10 mouse cellular contexts compared by ENCODE assay signal in the genomic region with DNA sequence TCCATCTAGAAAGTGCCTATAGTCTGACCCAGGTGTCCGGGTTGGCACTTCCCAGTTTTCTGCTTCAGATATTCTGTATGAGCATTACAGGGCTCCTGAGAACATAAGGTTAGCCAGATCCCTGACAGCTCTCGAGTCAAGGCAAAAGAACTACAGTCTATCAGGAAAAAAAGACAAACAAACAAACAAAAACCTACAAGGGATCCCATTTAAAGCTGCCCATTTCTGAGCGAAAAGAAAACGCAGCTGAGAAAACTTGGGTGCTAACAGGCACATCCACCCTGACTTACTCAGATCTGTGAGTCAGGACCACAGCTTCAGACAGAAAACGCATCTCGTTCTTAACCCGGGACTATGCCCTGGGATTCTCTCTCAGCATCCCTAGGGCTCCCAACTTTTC. TPM values are rescaled to one million over a fixed set of nuclear protein-coding genes. Genes with fewer than 3 reads are reported as not detected.
DNase-seq lines count a peak whose midpoint lies in the region; ATAC-seq and TF ChIP-seq lines count a peak whose summit lies in the region.
"Had no signal": no experiment of that assay in that cellular context is flagged by ENCODE, and none has a peak within 500 bp of the region (broad histone marks: within the 10 kb centered on the region; RNA-seq: fewer than 3 reads in every experiment).

No protein-coding gene starts in this region.

- ATAC-seq in heart, embryonic 15.5 days (replicated peaks; ENCODE audit: insufficient number of reproducible peaks, insufficient read depth, low FRiP score, low read depth): no peak
- no peak for ATAC-seq in hindbrain, embryonic 13.5 days (ENCODE audit: low FRiP score)
- ATAC-seq in midbrain, embryonic 12.5 days (ENCODE audit: low FRiP score, low read depth): no peak

- no peaks in the 10 kb centered on the region for H3K9me3 ChIP-seq in heart, embryonic 15.5 days (replicated peaks)
- H3K9me3 ChIP-seq in hindbrain, embryonic 13.5 days: no peaks in the 10 kb centered on the region
- no peaks in the 10 kb centered on the region for H3K9me3 ChIP-seq in midbrain, embryonic 12.5 days

- H3K4me1 ChIP-seq in heart, embryonic 15.5 days (replicated peaks): peaks cover 3% of the 10 kb centered on the region; the same call in 1 of the 2 replicates
- peaks cover 18% of the 10 kb centered on the region; the same call in 1 of the 2 replicates for H3K4me1 ChIP-seq in hindbrain, embryonic 13.5 days (replicated peaks)
- 0 out of 2 replicates have a peak, but pooled peaks cover 7% of the 10 kb centered on the region for H3K4me1 ChIP-seq in midbrain, embryonic 12.5 days

- DNase-seq in heart, postnatal 10 days: no peak
- DNase-seq in brain, embryonic 14.5 days (ENCODE audit: low read depth): peak; percentile 35
- no peak for DNase-seq in ovary, adult 18-20 months (ENCODE audit: low spot score)
- DNase-seq in left cerebral cortex, adult 11 months (ENCODE audit: low spot score): no peak
- no peak for DNase-seq in gastrocnemius, postnatal 10 days
- DNase-seq: kidney, adult 9 months had no signal

- intact Hi-C loops in heart, postnatal 10 days (cut with DNase I): loop anchor here (5.0 kb wide), 1 partner anchor 391 kb away; no protein-coding TSS in a partner anchor

- peak overlapping the region; percentile 51 for H3K4me3 ChIP-seq in heart, embryonic 15.5 days
- peak overlapping the region; percentile 64 for H3K4me3 ChIP-seq in hindbrain, embryonic 13.5 days
- H3K4me3 ChIP-seq in midbrain, embryonic 12.5 days: peak overlapping the region; percentile 57

- 13% methylated on average over 7 of the region's 7 CpGs for WGBS in heart, embryonic 15.5 days
- WGBS in hindbrain, embryonic 13.5 days: 9% methylated on average over 7 of the region's 7 CpGs
- 6% methylated on average over 7 of the region's 7 CpGs for WGBS in midbrain, embryonic 12.5 days

- H3K9ac ChIP-seq in heart, embryonic 15.5 days: 0 out of 2 replicates have a peak overlapping the region, but pooled peaks have one; percentile 32
- H3K9ac ChIP-seq in hindbrain, embryonic 13.5 days: peak overlapping the region; percentile 76
- no peak overlapping the region for H3K9ac ChIP-seq in midbrain, embryonic 12.5 days (replicated peaks)

- no peak for TF ChIP-seq CTCF in brain, embryonic 14.5 days (IDR thresholded peaks at IDR 0.05; ENCODE audit: borderline replicate concordance, extremely low read depth, insufficient read depth, insufficient read length)

- no peak for TF ChIP-seq POLR2A in brain, embryonic 14.5 days (IDR thresholded peaks at IDR 0.05; ENCODE audit: borderline replicate concordance, extremely low read depth, insufficient read depth, insufficient read length, poor library complexity, severe bottlenecking)

- H3K36me3 ChIP-seq in heart, embryonic 15.5 days: no peaks in the 10 kb centered on the region
- no peaks in the 10 kb centered on the region for H3K36me3 ChIP-seq in hindbrain, embryonic 13.5 days
- H3K36me3 ChIP-seq in midbrain, embryonic 12.5 days: no peaks in the 10 kb centered on the region
- H3K36me3 ChIP-seq: G1E had no signal

- no peak overlapping the region for H3K27ac ChIP-seq in heart, embryonic 15.5 days
- 0 out of 2 replicates have a peak overlapping the region, but pooled peaks have one; percentile 45 for H3K27ac ChIP-seq in hindbrain, embryonic 13.5 days
- no peak overlapping the region for H3K27ac ChIP-seq in midbrain, embryonic 12.5 days (replicated peaks)

- peaks cover 24% of the 10 kb centered on the region for H3K27me3 ChIP-seq in heart, embryonic 15.5 days
- H3K27me3 ChIP-seq in hindbrain, embryonic 13.5 days: no peaks in the 10 kb centered on the region
- H3K27me3 ChIP-seq in midbrain, embryonic 12.5 days: peaks cover 8% of the 10 kb centered on the region; the same call in 1 of the 2 replicates

- peak overlapping the region; percentile 87 for H3K4me2 ChIP-seq in heart, embryonic 15.5 days
- H3K4me2 ChIP-seq in hindbrain, embryonic 13.5 days: peak overlapping the region; percentile 83
- peak overlapping the region; percentile 76 for H3K4me2 ChIP-seq in midbrain, embryonic 12.5 days (replicated peaks)

RNA-seq across cellular contexts. Expression of a gene that starts 9.5 kb away (rescaled TPM):
- polyA plus RNA-seq in heart, embryonic 15.5 days (2015; fragmentation: Nextera tagmentation; extraction: Ambion mirVana): 0.28 and 0.37 TPM in 2 replicates
- total RNA-seq in heart, postnatal 10 days (2021): under 1 TPM in 1 of 2 experiments, not detected in 1; 0.07 TPM
- polyA plus RNA-seq in brain, embryonic 14.5 days (2012; rRNA removed): 2.9 and 4.5 TPM in 2 replicates
- 2.6 and 3.0 TPM in 2 replicates for polyA plus RNA-seq in hindbrain, embryonic 13.5 days (2015; fragmentation: Nextera tagmentation; extraction: Ambion mirVana)
- 1.3 and 1.4 TPM in 2 replicates for polyA plus RNA-seq in midbrain, embryonic 12.5 days (2016; fragmentation: Nextera tagmentation; extraction: Ambion mirVana)
- under 1 TPM; 0.32 to 0.33 TPM for total RNA-seq in gastrocnemius, postnatal 10 days (2021)
- total RNA-seq: G1E had no signal
- polyA plus RNA-seq: G1E had no signal
